Mouse (Mus musculus) heart, adult 8-10 months (tissue): ENCODE measurements around the gene 1700012P22Rik. TPM values are rescaled to one million over a fixed set of nuclear protein-coding genes. Genes with fewer than 3 reads are reported as not detected.

Experiments used
- total RNA-seq, 4 experiments: library from RNA; stranded (reverse); gene quantifications; 2 replicates each; pipeline ENCODE4 v1.2.4; 2022

1700012P22Rik gene
- total RNA-seq, 4 experiments from 2014 or later = not detected

Other genes starting within 250 kb of the 1700012P22Rik start
- gene Oog2, start 248.1 kb downstream of the 1700012P22Rik start, total RNA-seq = not detected
- not detected for gene C87977, start 225.5 kb downstream of the 1700012P22Rik start, total RNA-seq
- not detected for gene Pramel5, start 158.3 kb downstream of the 1700012P22Rik start, total RNA-seq
- gene Gm13128, start 108.5 kb downstream of the 1700012P22Rik start, total RNA-seq = not detected
- not detected for gene Gm13119, start 80.8 kb downstream of the 1700012P22Rik start, total RNA-seq
- not detected for gene Pramef20, start 60.8 kb downstream of the 1700012P22Rik start, total RNA-seq
- gene Pramef12, start 30.3 kb downstream of the 1700012P22Rik start, total RNA-seq = not detected
- gene Gm9944, start 14.5 kb upstream of the 1700012P22Rik start, total RNA-seq = not detected
- not detected for gene Aadacl3, start 25.0 kb upstream of the 1700012P22Rik start, total RNA-seq
- not detected for gene 9430007A20Rik, start 81.0 kb upstream of the 1700012P22Rik start, total RNA-seq
- gene Gm13124, start 126.4 kb upstream of the 1700012P22Rik start, total RNA-seq = not detected
- gene Aadacl4, start 174.9 kb upstream of the 1700012P22Rik start, total RNA-seq = not detected
- gene Gm436, start 247.6 kb upstream of the 1700012P22Rik start, total RNA-seq = not detected